13 mouse cellular contexts compared by ENCODE assay signal in genomic region chr13:45416621-45417057, GRCm38 (mm10). TPM values are rescaled to one million over a fixed set of nuclear protein-coding genes. Genes with fewer than 3 reads are reported as not detected.
DNase-seq lines count a peak whose midpoint lies in the region; ATAC-seq lines count a peak whose summit lies in the region.
"Had no signal": no experiment of that assay in that cellular context is flagged by ENCODE, and none has a peak within 500 bp of the region (broad histone marks: within the 10 kb centered on the region; RNA-seq: fewer than 3 reads in every experiment).

No protein-coding gene starts in this region.

- WGBS in hindbrain, embryonic 11.5 days = 28% methylated on average over 14 of the region's 14 CpGs
- 44% methylated on average over 14 of the region's 14 CpGs for WGBS in midbrain, embryonic 11.5 days

- DNase-seq in brain, adult 2 months (ENCODE audit: low read depth, low spot score) = peak; percentile 22
- peak; percentile 72 for DNase-seq in embryo, embryonic 11 days
- DNase-seq in hindbrain, embryonic 11.5 days (ENCODE audit: low spot score) = peak; percentile 61
- peak; percentile 91 for DNase-seq in midbrain, embryonic 11.5 days (ENCODE audit: low spot score, missing footprints)
- DNase-seq in T-cell, adult 2 months (ENCODE audit: low spot score) = no peak
- no peak for DNase-seq in spleen, adult 18-20 months
- no peak for DNase-seq in B cell, adult 2 months
- DNase-seq: adrenal gland, postnatal 14 days; cerebellum, postnatal 36 days; gastrocnemius, postnatal 14 days; kidney, adult 8-10 months had no signal

- ATAC-seq in hindbrain, embryonic 11.5 days (ENCODE audit: low FRiP score) = no peak
- peak; percentile 55 for ATAC-seq in midbrain, embryonic 11.5 days (ENCODE audit: low FRiP score)
- ATAC-seq: liver, embryonic 12.5 days had no signal

- H3K9me3 ChIP-seq in hindbrain, embryonic 11.5 days (ENCODE audit: control insufficient read depth, low read length) = no peaks in the 10 kb centered on the region
- H3K9me3 ChIP-seq in midbrain, embryonic 11.5 days (ENCODE audit: control insufficient read depth, low read length) = no peaks in the 10 kb centered on the region
- H3K9me3 ChIP-seq: G1E; liver, embryonic 12.5 days had no signal

- H3K4me1 ChIP-seq in hindbrain, embryonic 11.5 days (replicated peaks; ENCODE audit: control insufficient read depth, insufficient read depth, low read length) = no peaks in the 10 kb centered on the region
- H3K4me1 ChIP-seq in midbrain, embryonic 11.5 days (ENCODE audit: control insufficient read depth, insufficient read depth, low read length) = 0 out of 2 replicates have a peak, but pooled peaks cover 7% of the 10 kb centered on the region
- H3K4me1 ChIP-seq: liver, embryonic 12.5 days had no signal

- no peaks in the 10 kb centered on the region for H3K36me3 ChIP-seq in hindbrain, embryonic 11.5 days (ENCODE audit: control insufficient read depth, insufficient read depth, low read length)
- H3K36me3 ChIP-seq in midbrain, embryonic 11.5 days (ENCODE audit: control insufficient read depth, insufficient read depth, low read length) = no peaks in the 10 kb centered on the region
- H3K36me3 ChIP-seq: G1E had no signal

- H3K4me3 ChIP-seq in hindbrain, embryonic 11.5 days (ENCODE audit: low read depth, low read length) = no peak overlapping the region
- no peak overlapping the region for H3K4me3 ChIP-seq in midbrain, embryonic 11.5 days (ENCODE audit: low read depth, low read length)
- H3K4me3 ChIP-seq: liver, embryonic 12.5 days had no signal

- H3K27me3 ChIP-seq in hindbrain, embryonic 11.5 days (ENCODE audit: control insufficient read depth, insufficient read depth, low read length) = no peaks in the 10 kb centered on the region
- no peaks in the 10 kb centered on the region for H3K27me3 ChIP-seq in midbrain, embryonic 11.5 days (ENCODE audit: control insufficient read depth, insufficient read depth, low read length)

- no peak overlapping the region for H3K9ac ChIP-seq in hindbrain, embryonic 11.5 days (ENCODE audit: low read depth, low read length)
- H3K9ac ChIP-seq in midbrain, embryonic 11.5 days (ENCODE audit: low read length) = peak overlapping the region; percentile 25; the same call in 1 of the 2 replicates
- H3K9ac ChIP-seq: liver, embryonic 12.5 days had no signal

- peak overlapping the region; percentile 26; the same call in 1 of the 2 replicates for H3K4me2 ChIP-seq in hindbrain, embryonic 11.5 days (replicated peaks; ENCODE audit: low read depth, low read length)
- peak overlapping the region; percentile 21 for H3K4me2 ChIP-seq in midbrain, embryonic 11.5 days
- H3K4me2 ChIP-seq: liver, embryonic 12.5 days had no signal

- 0 out of 2 replicates have a peak overlapping the region, but pooled peaks have one; percentile 34 for H3K27ac ChIP-seq in hindbrain, embryonic 11.5 days (ENCODE audit: low read depth, low read length)
- no peak overlapping the region for H3K27ac ChIP-seq in midbrain, embryonic 11.5 days (ENCODE audit: low read depth, low read length)
- H3K27ac ChIP-seq: liver, embryonic 12.5 days had no signal

RNA-seq across cellular contexts. Expression of gene Mylip, which starts 27.1 kb away (rescaled TPM):
- 6.0 and 7.8 TPM in 2 replicates for polyA plus RNA-seq in hindbrain, embryonic 11.5 days (2014; fragmentation: Nextera tagmentation; extraction: Ambion mirVana)
- polyA plus RNA-seq in midbrain, embryonic 11.5 days (2014; fragmentation: Nextera tagmentation; extraction: Ambion mirVana) = 3.9 and 4.3 TPM in 2 replicates

Comparison
In these comparisons a context has a peak if more than half of its experiments do, and no peak if none do; other contexts are left out.
1. DNase-seq: peak in brain, adult 2 months (single experiment), embryo, embryonic 11 days (single experiment), hindbrain, embryonic 11.5 days (single experiment) and midbrain, embryonic 11.5 days (single experiment); none in T-cell, adult 2 months (single experiment), spleen, adult 18-20 months (0 of 2) and B cell, adult 2 months (0 of 2).